Mouse (Mus musculus) testis, postnatal 10 days (tissue): ENCODE results near the gene Sorbs1.

Experiments
- DNase-seq: peaks from one replicate; pipeline ENCODE4 v3.0.0; 2021; ENCODE audit warnings: low spot score

Gene Sorbs1

DNA sequence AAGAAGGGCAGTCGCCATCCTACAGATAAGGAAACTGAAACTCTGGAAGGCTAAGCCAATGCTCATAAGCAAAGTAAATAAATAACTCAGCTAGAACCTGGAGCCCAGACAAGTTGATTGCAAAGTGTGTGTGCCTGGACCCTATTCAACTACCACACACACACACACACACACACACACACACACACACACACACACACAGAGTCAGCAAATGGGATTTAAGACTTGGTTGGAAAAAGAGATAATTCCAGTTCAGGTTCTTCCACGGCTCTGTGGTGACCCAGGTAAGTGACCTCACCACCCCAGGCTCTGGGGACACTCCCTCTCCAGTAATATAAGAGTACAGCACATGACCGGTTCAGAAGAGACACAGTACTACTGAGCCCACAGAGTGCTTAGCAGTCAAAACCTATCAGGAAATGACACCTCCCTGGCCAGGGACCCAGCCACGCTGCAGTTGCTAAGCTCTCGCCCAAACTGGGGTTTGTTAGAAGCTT lies 36.1 kb downstream of the Sorbs1 start:
- no peak for DNase-seq

GRCm38 (mm10) chr19:40476491-40476890 lies 37.1 kb downstream of the Sorbs1 start:
- no peak for DNase-seq

DNA sequence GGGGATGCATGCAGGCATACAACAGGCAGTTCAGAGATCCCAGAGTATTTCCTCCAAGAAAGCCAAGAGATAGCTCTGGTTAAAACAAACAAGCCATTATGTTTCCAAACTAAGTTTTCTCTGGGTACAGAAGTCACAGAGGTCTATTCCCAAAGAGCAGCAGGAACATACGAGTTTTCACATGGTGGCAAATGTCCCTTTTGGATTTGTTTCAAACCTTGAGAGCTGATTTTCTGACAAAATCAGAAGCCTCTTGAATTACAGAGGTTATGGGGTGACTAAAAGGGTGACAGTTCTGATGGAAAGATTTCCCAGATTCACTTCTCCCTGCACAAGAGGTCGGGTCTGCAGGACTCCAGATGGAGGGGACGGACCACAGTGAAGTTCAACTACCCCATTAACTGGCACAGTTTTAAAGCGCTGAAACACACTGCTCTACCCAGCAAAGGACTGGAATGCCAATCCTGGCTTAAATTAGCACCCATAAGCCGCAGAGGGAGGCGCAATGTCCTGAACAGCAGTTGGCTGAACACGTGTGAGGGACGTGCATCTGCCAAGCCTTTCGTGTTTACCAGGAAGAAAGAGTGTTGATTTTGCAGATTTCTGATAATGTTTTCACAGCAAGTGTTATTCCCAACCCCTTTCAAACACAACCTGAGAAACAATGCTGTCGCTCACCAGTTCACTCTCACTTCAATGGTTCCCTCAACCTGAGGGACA lies 41.9 kb downstream of the Sorbs1 start:
- DNase-seq: no peak

GRCm38 (mm10) chr19:40469792-40470191 lies 43.8 kb downstream of the Sorbs1 start:
- DNase-seq: no peak

- DNase-seq: no peak
Measured at GRCm38 (mm10) chr19:40468308-40468707, 45.3 kb downstream of the Sorbs1 start.

- DNase-seq: peak; percentile 47
Measured at GRCm38 (mm10) chr19:40467810-40468209, 45.8 kb downstream of the Sorbs1 start.

DNA sequence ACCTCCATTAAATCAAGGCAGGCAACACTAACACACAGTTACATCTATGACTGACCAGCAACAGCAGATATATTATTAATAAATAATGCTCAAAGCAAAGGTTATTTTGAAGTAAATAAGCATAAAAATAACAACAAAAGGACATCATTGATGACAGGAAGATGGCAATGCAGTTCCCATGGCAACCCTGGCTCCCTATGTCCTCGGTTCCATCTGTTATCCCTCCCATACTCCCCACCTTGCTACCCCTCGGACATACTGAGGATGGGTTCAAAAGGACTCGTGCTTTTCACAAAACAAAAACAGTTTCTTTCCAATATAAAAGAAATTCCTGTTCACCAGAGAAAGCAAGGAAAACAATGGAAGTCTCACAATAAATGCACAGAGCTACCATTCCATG lies 48.2 kb downstream of the Sorbs1 start:
- DNase-seq: no peak

DNA sequence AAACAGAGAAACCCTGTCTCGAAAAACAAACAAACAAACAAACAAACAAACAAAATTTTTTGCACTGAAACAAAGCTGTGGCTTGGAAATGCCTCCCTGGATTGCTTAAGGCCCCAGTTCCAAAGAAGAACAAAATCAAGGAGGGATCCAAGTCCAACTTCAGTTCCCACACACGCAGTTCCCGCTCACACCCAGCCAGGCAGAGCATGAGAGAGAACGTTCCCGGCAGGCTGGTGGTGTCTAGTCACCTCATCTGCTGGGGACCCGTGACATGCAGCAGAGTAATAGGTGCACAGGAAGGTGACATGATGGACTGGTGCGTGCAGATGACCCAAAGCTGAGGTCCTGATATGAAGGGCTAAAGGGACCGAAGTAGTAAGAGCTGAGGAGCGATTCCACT lies 49.2 kb downstream of the Sorbs1 start:
- no peak for DNase-seq

GRCm38 (mm10) chr19:40462892-40463291 lies 50.7 kb downstream of the Sorbs1 start:
- DNase-seq: no peak

GRCm38 (mm10) chr19:40462481-40462880 lies 51.1 kb downstream of the Sorbs1 start:
- no peak for DNase-seq

GRCm38 (mm10) chr19:40461662-40462061 lies 51.9 kb downstream of the Sorbs1 start:
- DNase-seq: no peak

GRCm38 (mm10) chr19:40460854-40461490 lies 52.6 kb downstream of the Sorbs1 start:
- peak; percentile 52 for DNase-seq

GRCm38 (mm10) chr19:40459338-40459737 lies 54.2 kb downstream of the Sorbs1 start:
- DNase-seq: no peak

DNA sequence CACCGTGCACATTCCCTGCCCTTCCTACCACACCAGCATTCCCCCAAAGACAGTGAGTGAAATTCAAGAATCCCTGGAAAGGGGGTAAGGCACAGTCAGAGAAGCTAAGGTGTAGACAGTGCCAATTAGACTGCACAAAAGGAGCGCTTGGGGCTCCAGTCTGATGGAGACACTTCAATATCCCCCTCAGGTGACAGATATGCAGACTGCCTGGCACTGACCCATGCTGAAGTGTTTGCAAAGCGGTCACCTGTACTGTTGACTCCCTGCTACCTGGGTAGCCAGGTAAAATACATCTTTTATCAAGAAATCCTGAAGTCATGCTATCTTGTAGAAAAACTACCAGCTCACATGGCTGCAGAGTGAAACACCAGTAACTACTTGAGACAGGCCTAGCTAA lies 54.8 kb downstream of the Sorbs1 start:
- DNase-seq: no peak

DNA sequence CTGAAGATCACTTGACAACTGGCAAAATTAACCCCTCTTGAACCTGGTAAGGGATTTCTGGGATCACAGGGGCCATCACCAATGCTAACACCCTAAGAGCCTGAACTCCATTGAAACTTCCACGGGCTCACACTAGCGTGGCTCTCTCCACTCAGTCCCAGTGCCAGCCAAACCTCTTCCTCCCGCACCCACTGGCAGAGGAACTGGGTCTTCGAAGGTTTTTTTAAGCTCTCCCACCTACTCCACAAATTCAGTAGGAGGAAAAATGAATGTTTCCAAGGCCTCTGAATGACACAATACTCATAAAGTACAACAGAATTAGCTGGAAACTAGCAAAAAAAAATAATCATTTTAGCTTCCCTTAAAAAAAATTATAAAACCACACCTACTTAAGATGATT lies 58.3 kb downstream of the Sorbs1 start:
- no peak for DNase-seq

- DNase-seq: no peak
Measured at GRCm38 (mm10) chr19:40454096-40454495, 59.5 kb downstream of the Sorbs1 start.

DNA sequence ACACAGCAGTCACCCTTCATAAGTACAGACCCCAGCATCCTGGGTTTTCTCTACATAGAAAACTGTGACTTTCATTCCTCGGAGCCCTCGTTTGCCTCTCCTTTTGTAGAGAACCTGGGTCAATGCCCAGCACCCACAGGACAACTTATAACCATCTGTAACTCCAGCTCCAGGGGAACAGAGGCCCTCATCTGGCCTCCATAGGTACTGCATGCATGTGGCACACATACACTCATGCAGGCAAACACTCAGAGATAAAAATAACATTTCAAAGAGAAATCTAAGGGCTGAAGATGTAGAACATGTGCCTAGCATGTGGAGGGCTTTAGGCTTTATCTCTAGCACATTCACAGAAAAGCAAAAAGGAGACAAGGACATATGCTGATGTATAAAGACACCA lies 61.4 kb downstream of the Sorbs1 start:
- DNase-seq: no peak

GRCm38 (mm10) chr19:40451307-40451706 lies 62.3 kb downstream of the Sorbs1 start:
- DNase-seq: no peak

DNA sequence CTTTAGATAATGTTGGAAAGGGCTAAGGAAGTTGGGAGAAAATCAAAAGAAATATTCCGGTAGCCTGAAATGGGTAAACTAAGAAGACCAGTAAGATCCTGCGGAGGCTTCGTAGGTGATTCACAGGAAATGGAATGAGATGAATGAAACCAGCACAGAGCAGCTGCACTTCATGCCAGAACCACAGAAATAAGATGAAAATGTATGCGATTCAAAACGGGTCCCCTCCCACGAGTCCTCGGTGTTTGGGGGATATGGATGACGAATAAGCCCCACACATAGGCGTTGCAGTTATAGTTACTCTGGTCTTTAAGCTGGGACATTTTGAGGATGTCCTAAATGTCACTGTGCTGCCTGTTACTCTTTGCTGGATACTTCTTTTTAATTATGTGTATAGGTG lies 67.1 kb downstream of the Sorbs1 start:
- DNase-seq: no peak

- no peak for DNase-seq
Measured at GRCm38 (mm10) chr19:40442377-40442776, 71.2 kb downstream of the Sorbs1 start.

- DNase-seq: no peak
Measured at GRCm38 (mm10) chr19:40440951-40441350, 72.6 kb downstream of the Sorbs1 start.

GRCm38 (mm10) chr19:40438907-40439306 lies 74.7 kb downstream of the Sorbs1 start:
- no peak for DNase-seq

DNA sequence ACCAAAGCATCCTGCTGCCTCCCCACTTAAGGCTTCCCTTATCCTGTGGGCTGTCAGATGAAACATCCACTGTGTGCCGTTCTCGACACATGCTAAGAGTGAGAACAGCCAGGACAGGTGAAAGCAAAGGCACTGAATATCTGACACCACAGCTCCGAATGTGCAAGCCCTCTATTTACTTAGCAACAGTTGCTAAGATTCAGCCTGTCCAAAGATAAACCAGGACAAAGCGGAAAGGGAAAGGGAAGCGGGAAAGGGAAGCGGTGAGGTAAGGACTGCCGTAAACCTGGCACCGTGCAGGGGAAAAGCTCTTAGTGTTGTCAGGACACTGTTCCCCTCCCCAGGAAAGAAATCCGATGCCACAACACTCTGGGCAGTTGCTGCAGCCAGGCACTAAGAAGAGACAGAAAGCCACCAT lies 75.9 kb downstream of the Sorbs1 start:
- DNase-seq: no peak
